Mouse (Mus musculus) limb, embryonic 12.5 days (tissue): Measurements from ENCODE around the gene Nxpe2. TPM values are rescaled to one million over a fixed set of nuclear protein-coding genes. Genes with fewer than 3 reads are reported as not detected.
"Not testable (repeated sequence)": the region's sequence is repeated elsewhere in the genome, so short reads cannot be mapped to it uniquely, and the experiment has no call there.

Experiments
- ATAC-seq: fragments of 200-750 bp; cut with Nextera tagmentation; 2 replicates; pipeline ENCODE4 v1.8.0; 2017; ENCODE audit warnings: low read depth, moderate TSS enrichment; ENCODE audit not compliant: insufficient number of reproducible peaks, insufficient read depth, low FRiP score, low TSS enrichment
- H3K27ac ChIP-seq: fragments of 300-500 bp; sonication (generic); 2 replicates; pipeline ENCODE4 v1.5.1; 2016; ENCODE audit warnings: mild to moderate bottlenecking, moderate library complexity
- H3K27me3 ChIP-seq: fragments of 300-500 bp; sonication (generic); 2 replicates; pipeline ENCODE4 v1.6.1; 2016; ENCODE audit warnings: mild to moderate bottlenecking, moderate library complexity
- H3K36me3 ChIP-seq: fragments of 300-500 bp; sonication (generic); 2 replicates; pipeline ENCODE4 v1.6.1; 2016; ENCODE audit warnings: mild to moderate bottlenecking, moderate library complexity
- H3K4me1 ChIP-seq: fragments of 300-500 bp; sonication (generic); replicated peaks from 2 replicates; pipeline ENCODE4 v1.6.1; 2016
- H3K4me2 ChIP-seq: fragments of 300-500 bp; sonication (generic); 2 replicates; pipeline ENCODE4 v1.6.1; 2016; ENCODE audit warnings: mild to moderate bottlenecking, moderate library complexity
- H3K4me3 ChIP-seq: fragments of 300-500 bp; sonication (generic); replicated peaks from 2 replicates; pipeline ENCODE4 v1.5.1; 2016; ENCODE audit warnings: mild to moderate bottlenecking
- H3K9ac ChIP-seq: fragments of 300-500 bp; sonication (generic); replicated peaks from 2 replicates; pipeline ENCODE4 v1.6.1; 2016; ENCODE audit warnings: mild to moderate bottlenecking, moderate library complexity
- H3K9me3 ChIP-seq: fragments of 300-500 bp; sonication (generic); 2 replicates; pipeline ENCODE4 v1.6.1; 2016; ENCODE audit warnings: mild to moderate bottlenecking, moderate library complexity
- WGBS: fragments of 180-500 bp; shearing (Covaris S2); methylation state at CpG from one replicate; pipeline ENCODE4 v1.1.7; 2016; 5-methylcytosine and 5-hydroxymethylcytosine counted together
- polyA plus RNA-seq: library from polyadenylated mRNA; unstranded; fragments of >200 nt; fragmentation: Nextera tagmentation; extraction: Ambion mirVana; gene quantifications from 2 replicates; pipeline ENCODE4 v1.2.1, GENCODE M21; 2016

Nxpe2 gene
- polyA plus RNA-seq, 1 experiment from 2014 or later = 0.50 TPM

- peaks cover 4% of the 10 kb centered on the region; the same call in 1 of the 2 replicates for H3K4me1 ChIP-seq
- 92% methylated on average over 3 of the region's 3 CpGs for WGBS
- no peak for ATAC-seq
- H3K4me3 ChIP-seq = no peak overlapping the region
- H3K9ac ChIP-seq = no peak overlapping the region
- H3K4me2 ChIP-seq = no peak overlapping the region
- no peak overlapping the region for H3K27ac ChIP-seq
- no peaks in the 10 kb centered on the region for H3K27me3 ChIP-seq
- no peaks in the 10 kb centered on the region for H3K9me3 ChIP-seq
- H3K36me3 ChIP-seq = no peaks in the 10 kb centered on the region
Observed at GRCm38 (mm10) chr9:48345866-48346265, 7.4 kb downstream of the Nxpe2 start.

- H3K27ac ChIP-seq = no peak overlapping the region
- ATAC-seq = no peak
Observed at GRCm38 (mm10) chr9:48345456-48345855, 7.8 kb downstream of the Nxpe2 start.

DNA sequence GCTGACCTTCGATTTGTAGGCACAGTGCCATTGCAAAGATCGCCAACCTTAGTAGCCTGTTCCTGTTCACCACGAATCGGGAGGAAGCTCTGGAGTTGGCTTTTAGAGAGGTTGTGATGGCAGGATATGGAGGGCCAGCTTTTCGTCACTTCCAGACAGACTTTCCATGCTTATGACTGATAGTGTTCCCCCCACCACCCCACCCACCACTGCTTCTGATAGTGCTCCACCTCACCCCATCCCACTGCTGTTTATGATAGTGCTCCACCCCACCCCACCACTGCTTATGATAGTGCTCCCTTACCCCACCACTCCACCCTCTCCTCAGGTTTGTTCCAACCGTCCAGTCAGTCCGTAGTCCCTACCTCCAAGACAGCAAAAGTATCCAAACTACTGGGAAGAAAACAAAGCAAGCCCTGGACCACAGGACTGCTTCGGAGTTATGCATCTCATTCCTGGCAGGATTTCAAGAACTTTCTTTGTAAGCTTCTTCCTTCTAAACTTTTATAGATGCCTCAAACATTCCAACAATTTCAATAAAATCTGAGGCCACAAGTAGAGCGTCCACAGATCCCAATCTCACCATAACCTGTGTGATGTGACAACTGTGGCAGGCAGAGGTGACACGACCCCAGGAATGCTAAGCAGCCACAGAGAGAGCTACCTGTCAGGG is 12.4 kb downstream of the Nxpe2 start:
- H3K9ac ChIP-seq = no peak overlapping the region
- H3K27me3 ChIP-seq = no peaks in the 10 kb centered on the region
- H3K9me3 ChIP-seq = no peaks in the 10 kb centered on the region
- no peak overlapping the region for H3K4me2 ChIP-seq
- peaks cover 6% of the 10 kb centered on the region; the same call in 1 of the 2 replicates for H3K4me1 ChIP-seq
- H3K4me3 ChIP-seq = no peak overlapping the region
- no peak overlapping the region for H3K27ac ChIP-seq
- no peaks in the 10 kb centered on the region for H3K36me3 ChIP-seq
- no peak for ATAC-seq
- WGBS = 79% methylated on average over 10 of the region's 10 CpGs

More at GRCm38 (mm10) chr9:48345456-48345855, 7.8 kb downstream of the Nxpe2 start:
- Histone ChIP-seq H3K4me3 (no peak overlapping the region), H3K4me1 (peaks cover 6% of the 10 kb centered on the region; the same call in 1 of the 2 replicates), H3K9ac (no peak overlapping the region), H3K4me2 (no peak overlapping the region), H3K9me3 (no peaks in the 10 kb centered on the region), H3K27me3 (no peaks in the 10 kb centered on the region), H3K36me3 (no peaks in the 10 kb centered on the region)
- 83% methylated on average over 9 of the region's 9 CpGs for WGBS

DNA sequence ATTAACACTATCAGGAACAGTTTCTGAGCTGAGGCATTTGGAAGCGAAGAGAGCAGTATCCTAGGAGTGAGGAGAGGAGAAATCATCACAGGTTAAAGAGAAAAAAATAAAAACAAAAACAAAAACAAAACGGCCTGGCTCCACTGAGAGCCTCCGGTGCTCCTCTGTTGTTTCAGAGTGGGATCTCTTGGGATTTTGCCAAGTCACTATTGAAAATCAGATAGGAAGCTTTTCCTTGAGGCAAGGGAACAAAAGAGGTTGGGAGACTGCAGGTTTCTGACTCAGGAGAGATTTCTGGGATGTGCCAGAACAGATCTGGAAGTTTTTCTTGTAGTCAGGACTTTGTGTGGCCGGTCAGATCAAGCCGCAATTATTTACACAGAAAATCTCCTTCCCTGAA is 13.7 kb downstream of the Nxpe2 start:
- Histone ChIP-seq H3K27me3 (no peaks in the 10 kb centered on the region), H3K9me3 (no peaks in the 10 kb centered on the region), H3K9ac (no peak overlapping the region), H3K4me1 (peaks cover 6% of the 10 kb centered on the region; the same call in 1 of the 2 replicates), H3K4me3 (no peak overlapping the region), H3K4me2 (no peak overlapping the region), H3K27ac (no peak overlapping the region), H3K36me3 (no peaks in the 10 kb centered on the region)
- no peak for ATAC-seq
- 75% methylated on average over 5 of the region's 5 CpGs for WGBS

GRCm38 (mm10) chr9:48338783-48339455 is 14.3 kb downstream of the Nxpe2 start:
- no peak overlapping the region for H3K9ac ChIP-seq
- H3K4me2 ChIP-seq = no peak overlapping the region
- WGBS = 70% methylated on average over 4 of the region's 4 CpGs
- peaks cover 6% of the 10 kb centered on the region; the same call in 1 of the 2 replicates for H3K4me1 ChIP-seq
- ATAC-seq = no peak
- H3K9me3 ChIP-seq = no peaks in the 10 kb centered on the region
- H3K27ac ChIP-seq = no peak overlapping the region
- H3K36me3 ChIP-seq = no peaks in the 10 kb centered on the region
- no peaks in the 10 kb centered on the region for H3K27me3 ChIP-seq
- H3K4me3 ChIP-seq = no peak overlapping the region

GRCm38 (mm10) chr9:48329597-48329996 is 23.7 kb downstream of the Nxpe2 start:
- Histone ChIP-seq H3K9me3 (no peaks in the 10 kb centered on the region), H3K27ac (no peak overlapping the region), H3K36me3 (no peaks in the 10 kb centered on the region), H3K4me3 (no peak overlapping the region), H3K4me2 (no peak overlapping the region), H3K9ac (no peak overlapping the region), H3K4me1 (no peaks in the 10 kb centered on the region), H3K27me3 (no peaks in the 10 kb centered on the region)
- no peak for ATAC-seq
- WGBS = 90% methylated on average over 7 of the region's 7 CpGs

GRCm38 (mm10) chr9:48326338-48326737 is 26.9 kb downstream of the Nxpe2 start:
- Histone ChIP-seq H3K27me3 (no peaks in the 10 kb centered on the region), H3K9me3 (no peaks in the 10 kb centered on the region), H3K9ac (no peak overlapping the region), H3K4me2 (no peak overlapping the region), H3K36me3 (no peaks in the 10 kb centered on the region), H3K4me3 (no peak overlapping the region), H3K27ac (no peak overlapping the region), H3K4me1 (no peaks in the 10 kb centered on the region)
- ATAC-seq = no peak
- 87% methylated on average over 9 of the region's 9 CpGs for WGBS

- H3K4me2 ChIP-seq = no peak overlapping the region
- no peak overlapping the region for H3K27ac ChIP-seq
- ATAC-seq = no peak
- H3K9ac ChIP-seq = no peak overlapping the region
- no peaks in the 10 kb centered on the region for H3K9me3 ChIP-seq
- 79% methylated on average over 1 of the region's 1 CpGs for WGBS
- no peaks in the 10 kb centered on the region for H3K4me1 ChIP-seq
- no peaks in the 10 kb centered on the region for H3K36me3 ChIP-seq
- no peak overlapping the region for H3K4me3 ChIP-seq
- no peaks in the 10 kb centered on the region for H3K27me3 ChIP-seq
Observed at GRCm38 (mm10) chr9:48315825-48316224, 37.4 kb downstream of the Nxpe2 start.

DNA sequence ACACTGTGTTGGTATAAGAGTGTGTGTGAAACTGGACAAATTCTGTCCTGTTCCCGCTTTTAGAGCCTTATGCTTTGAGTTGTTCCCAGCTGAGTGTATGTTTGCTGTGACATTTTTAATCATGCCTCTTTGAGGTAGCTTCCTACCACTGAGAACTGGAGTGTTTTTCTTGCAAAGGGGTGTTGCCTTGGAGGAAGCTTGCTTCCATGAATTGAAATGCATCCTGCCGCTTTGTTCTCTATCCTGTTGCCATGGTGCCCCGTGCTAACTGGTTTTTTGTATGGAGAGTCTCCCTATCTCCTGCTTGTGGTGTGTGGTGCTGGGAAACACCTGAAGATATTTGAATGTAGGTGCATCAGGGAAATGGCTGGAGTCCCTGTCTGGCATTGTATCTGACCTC is 39.1 kb downstream of the Nxpe2 start:
- no peak overlapping the region for H3K4me3 ChIP-seq
- no peaks in the 10 kb centered on the region for H3K4me1 ChIP-seq
- H3K4me2 ChIP-seq = no peak overlapping the region
- WGBS = 57% methylated on average over 3 of the region's 3 CpGs
- ATAC-seq = no peak
- H3K9ac ChIP-seq = no peak overlapping the region
- no peaks in the 10 kb centered on the region for H3K27me3 ChIP-seq
- H3K27ac ChIP-seq = no peak overlapping the region
- H3K9me3 ChIP-seq = no peaks in the 10 kb centered on the region
- H3K36me3 ChIP-seq = no peaks in the 10 kb centered on the region

DNA sequence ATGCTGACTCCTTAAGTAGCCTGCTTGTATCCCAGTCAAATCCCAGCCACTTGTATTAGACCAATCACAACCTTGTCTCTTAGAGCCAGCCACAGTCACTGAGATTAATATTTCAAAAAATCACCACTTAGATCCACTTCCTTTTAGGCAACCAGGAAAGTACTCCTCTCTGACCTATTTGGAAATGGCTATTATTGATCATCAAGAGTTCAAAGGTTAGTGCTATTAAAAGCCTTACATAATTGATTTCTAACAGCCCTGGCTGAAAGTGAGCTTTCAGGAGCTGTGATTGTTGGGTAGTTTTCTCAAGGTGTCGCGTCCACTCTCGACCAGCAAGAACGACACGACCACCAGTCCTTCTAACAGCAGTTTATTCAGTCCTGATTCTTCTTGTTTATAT is 42.0 kb downstream of the Nxpe2 start:
- WGBS = 74% methylated on average over 5 of the region's 5 CpGs
- no peaks in the 10 kb centered on the region for H3K36me3 ChIP-seq

DNA sequence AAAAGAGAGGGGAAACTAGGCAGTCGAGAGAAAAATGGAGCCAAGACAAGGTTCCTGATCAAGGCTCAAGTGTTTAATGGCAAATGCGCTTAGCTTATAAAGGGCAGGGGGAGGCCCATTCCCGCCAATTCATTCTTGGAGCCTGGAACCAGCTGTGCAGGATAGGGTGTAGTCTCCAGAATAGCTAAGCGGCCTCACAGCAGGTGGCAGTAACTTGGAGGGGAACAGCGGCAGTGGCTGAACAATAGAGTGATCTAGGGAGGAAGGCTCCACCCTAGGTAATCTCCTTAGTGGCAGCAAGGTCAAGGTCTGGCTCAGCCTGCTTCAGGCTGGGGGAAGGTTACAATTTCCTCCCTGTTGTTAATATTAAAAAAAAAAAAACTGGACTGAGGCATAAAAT is 49.7 kb downstream of the Nxpe2 start:
- peaks cover 11% of the 10 kb centered on the region; the same call in 1 of the 2 replicates for H3K4me1 ChIP-seq
- WGBS = 41% methylated on average over 5 of the region's 5 CpGs
- not testable (repeated sequence) for H3K9ac ChIP-seq, H3K4me2 ChIP-seq, H3K27ac ChIP-seq, H3K36me3 ChIP-seq, ATAC-seq, H3K9me3 ChIP-seq, H3K27me3 ChIP-seq, H3K4me3 ChIP-seq

More for the DNA sequence above, 42.0 kb downstream of the Nxpe2 start:
- no peak overlapping the region for H3K9ac ChIP-seq
- no peaks in the 10 kb centered on the region for H3K9me3 ChIP-seq
- no peak overlapping the region for H3K4me3 ChIP-seq
- no peak overlapping the region for H3K27ac ChIP-seq
- no peaks in the 10 kb centered on the region for H3K27me3 ChIP-seq
- no peak overlapping the region for H3K4me2 ChIP-seq
- ATAC-seq = no peak
- no peaks in the 10 kb centered on the region for H3K4me1 ChIP-seq
